Mouse (Mus musculus) T-helper 17 cell (primary cell): ENCODE measurements at regions not wholly inside any gene's neighbourhood (a gene's known extent, or its start where the extent isn't known, plus 50 kb on each side); places are given as distances from the start of the nearest gene placed in this dataset.

ENCODE experiments used
- in situ Hi-C, 2 experiments: fragments of 300-600 bp; cut with MboI, MseI; formaldehyde crosslinking; loops; 1 replicate in 1 of 2; 2 replicates in 1 of 2; pipeline ENCODE4 v1.15.1; 2025; ENCODE audit warnings: high pct_unique_total_duplicates in 2 of 2

DNA sequence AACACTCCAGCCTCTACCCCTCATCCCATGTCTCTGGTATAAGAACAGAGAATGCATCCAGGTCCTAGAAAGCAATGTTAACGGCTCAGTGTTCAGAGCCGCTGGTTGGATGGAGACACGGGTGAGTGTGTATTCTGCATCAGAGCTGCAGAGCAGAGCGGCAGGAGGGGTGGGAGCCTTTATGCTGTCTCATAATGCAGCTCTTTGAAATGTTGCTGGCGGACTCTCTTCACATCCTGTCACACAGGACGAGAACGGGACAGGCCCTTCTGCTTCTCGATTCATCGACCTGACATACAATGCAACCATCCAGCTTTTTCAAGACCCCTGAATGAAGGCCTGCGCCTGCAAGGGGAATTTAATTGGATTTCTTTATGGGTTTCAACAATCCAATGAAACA, 507.2 kb downstream of the Ccdc171 start:
- in situ Hi-C loops = no loop called here

DNA sequence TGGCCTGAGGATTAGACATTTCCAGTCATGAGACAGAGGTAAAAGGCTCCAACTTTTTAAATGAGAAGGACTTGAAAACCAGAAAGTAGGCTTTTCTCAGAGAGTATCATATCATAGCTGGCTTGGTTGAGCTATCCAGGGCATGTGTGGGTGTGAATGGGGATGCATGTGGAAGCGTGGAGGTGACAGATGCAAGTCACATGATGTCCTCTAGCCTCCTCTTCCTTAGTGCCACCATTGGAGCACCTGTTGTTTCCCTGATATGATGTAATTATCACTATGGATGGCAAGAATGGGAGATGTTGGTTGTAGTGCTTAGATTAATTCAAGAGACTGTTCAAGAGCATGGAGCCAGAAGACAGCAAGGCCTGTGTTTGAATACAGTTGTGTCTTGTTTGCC, 510.0 kb downstream of the Ccdc171 start:
- in situ Hi-C loops = no loop called here

DNA sequence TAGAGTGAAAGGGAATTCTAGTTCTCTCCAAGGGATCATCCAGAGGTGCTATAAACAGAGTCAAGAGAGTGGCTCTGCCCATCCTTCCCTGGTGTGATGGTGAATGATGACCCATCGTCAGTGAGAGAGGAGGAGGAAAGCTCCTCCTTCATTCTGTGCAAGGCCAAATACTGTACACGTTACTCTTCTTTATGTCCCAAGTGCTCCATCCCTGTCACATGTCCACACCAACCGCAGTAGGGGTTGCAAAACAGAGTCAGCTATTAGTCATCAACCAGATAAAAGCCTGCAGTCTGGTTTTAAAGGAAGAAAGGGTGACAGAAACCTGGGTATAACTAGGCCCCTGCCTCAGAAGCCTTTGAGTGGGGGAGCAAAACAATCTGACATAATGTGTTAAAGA, 512.2 kb downstream of the Ccdc171 start:
- in situ Hi-C loops = no loop called here

DNA sequence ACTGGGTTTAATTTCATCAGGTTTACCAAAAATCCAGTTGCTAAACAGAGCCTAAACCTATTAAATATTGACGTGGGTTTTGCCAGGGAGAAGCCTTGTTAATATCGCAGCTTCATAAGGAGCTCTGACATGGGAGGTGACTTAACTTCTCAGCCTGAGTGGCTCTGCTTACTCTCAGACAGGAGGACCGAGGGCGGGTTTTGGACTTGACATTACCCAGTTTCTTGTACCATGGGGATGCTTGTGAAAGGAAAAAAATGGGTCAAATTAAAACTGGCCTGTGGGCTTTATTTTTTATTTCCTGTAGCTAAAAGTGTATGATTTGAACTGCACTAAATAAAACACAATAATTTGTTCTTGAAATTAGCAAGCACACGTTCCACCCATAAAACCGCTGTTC, 524.9 kb downstream of the Ccdc171 start:
- in situ Hi-C loops = loop anchor here in 1 of 2 experiments (10.0 kb wide), 1 partner anchor 665 kb away; no protein-coding TSS in a partner anchor

DNA sequence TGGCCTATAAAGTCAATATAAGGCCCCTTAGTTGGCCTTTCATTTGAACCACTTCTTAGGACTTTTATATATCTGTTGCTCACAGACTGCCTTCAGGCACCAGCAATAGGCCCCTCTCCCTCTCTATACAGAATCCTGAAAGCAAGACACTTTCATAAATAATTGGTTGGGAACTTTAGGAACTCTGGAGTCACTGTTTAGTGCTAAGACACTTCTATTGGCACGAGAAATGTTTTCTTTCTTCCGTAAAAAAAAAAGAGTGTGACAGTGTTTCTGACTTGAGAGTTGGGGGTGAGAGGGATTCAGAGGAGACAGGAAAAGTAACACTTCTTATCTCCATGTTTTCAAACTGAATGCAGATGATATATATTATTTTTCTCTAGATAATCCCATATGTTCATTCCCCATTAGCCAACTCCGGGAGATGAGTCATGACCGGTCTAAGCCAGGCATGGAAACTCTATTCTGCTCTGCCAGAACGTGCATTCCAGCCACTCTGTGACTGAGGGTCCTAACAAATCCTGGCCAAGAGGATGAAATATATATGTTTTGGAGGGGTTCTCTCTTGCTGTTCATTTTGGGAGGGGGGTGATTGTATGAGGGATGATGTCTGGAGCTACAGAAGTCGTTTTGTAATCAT, 531.6 kb downstream of the Ccdc171 start:
- in situ Hi-C loops = loop anchor here in 1 of 2 experiments (10.0 kb wide), 1 partner anchor 672 kb away; no protein-coding TSS in a partner anchor

DNA sequence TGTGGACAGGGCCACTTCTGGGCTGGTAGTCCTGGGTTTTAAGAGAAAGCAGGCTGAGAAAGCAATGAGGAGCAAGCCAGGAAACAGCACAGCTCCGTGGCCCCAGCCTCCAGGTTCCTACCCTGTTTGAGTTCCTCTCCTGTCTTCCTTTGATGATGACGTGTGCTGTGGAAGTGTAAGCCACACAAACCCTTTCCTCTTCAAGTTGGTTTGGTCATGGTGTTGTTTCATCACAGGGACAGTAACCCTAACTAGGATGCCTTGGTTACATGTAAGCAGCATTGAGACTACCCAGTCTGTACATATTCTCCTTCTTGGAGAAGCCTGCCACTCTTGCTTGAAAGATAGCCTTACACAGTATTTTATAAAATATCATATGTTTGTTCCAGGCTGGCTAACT, 534.8 kb downstream of the Ccdc171 start:
- in situ Hi-C loops = loop anchor here in 1 of 2 experiments (10.0 kb wide), 1 partner anchor 1035 kb away; no protein-coding TSS in a partner anchor

DNA sequence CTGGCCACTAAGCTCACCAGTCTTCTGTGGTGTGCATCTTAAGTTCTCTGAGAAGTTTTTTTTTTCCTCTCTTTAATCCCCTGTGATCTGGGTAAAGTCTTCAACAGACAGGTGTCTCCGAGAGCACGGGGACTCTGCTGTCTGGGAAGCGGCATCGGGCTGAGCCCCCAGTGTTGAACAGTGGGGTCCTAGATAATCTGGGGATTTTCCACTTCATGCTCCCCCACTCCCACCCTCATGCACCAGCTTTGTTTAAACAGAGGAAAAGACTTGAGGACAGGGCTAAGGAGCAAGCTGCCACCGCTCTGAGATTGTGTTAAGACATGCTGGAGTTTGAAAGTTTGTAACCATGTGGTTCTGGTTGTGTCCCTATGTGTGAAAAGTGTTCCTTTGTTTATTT, 538.4 kb downstream of the Ccdc171 start:
- in situ Hi-C loops = loop anchor here in 1 of 2 experiments (10.0 kb wide), 1 partner anchor 1031 kb away; no protein-coding TSS in a partner anchor

DNA sequence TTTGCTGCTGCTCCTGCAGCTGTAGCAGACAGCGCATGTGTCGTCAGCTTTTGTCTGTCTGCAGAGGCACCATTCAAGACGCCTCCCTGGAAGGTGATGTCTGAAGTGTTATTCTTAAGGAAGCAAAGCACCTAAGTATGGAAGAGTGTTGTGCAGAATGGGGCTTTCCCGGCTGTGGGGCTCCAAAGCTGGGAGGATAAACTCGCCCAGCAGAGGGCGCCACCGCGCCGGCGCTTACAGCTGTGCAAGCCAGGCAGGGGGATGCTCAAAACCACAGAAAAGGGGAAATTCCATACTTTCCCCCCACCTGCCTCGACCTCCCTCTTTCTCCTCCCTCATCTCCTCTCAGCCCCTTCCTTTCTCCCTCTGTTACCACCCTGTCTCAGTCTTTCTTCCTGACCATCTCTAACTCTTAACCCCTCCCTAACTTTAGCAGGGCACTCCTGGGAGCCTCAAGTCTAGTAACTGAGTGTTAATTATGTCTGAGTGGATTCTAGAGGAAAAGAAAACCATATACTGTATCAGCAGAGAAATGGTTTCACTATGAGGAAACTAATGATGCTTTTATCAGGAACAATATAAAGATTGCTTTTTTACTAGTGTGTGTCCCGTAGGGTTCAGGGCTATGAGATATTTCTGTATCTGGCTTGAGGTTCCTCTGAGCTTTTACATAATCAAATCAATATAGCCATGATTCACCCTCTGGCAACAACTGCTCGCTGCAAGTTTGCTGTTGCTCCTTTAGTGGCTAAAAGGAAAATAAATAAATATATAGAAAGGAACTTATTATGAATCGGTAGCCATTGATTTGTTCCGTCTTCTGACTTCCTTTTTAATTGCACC, 539.5 kb downstream of the Ccdc171 start:
- in situ Hi-C loops = loop anchor here in 1 of 2 experiments (10.0 kb wide), 1 partner anchor 1030 kb away; no protein-coding TSS in a partner anchor

DNA sequence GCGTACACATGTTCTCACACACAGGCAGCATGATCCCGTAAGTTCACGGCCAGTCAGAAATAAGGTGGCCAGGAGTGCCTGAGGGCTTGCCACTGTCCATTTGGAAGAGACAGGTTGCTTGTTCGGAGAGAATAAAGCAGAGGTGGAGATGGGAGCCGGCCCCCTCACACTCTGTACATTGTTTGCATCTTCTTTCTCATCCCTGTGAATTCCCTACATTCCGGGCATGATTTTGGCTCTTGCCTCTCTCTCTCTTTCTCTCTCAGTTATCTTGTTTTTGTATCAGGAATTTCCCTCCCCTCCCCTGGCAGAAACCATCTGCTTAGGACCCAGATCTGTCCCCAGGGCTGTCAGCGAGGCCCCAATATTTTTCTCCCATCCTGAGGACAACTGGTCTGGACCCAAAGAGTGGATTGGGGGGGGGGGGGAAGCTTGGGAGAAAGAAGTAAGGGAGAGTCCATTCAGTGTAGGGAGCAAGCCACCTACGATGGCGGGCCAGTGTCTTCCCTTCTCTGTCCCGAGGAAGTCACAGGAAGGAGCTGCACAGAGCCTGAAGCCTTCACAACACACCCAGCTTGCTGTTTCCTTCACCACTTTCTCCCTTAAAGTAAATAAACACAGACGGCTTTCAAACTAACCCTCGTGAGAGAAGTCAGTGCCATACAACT, 540.2 kb downstream of the Ccdc171 start:
- in situ Hi-C loops = loop anchor here in 1 of 2 experiments (10.0 kb wide), 1 partner anchor 1029 kb away; no protein-coding TSS in a partner anchor

DNA sequence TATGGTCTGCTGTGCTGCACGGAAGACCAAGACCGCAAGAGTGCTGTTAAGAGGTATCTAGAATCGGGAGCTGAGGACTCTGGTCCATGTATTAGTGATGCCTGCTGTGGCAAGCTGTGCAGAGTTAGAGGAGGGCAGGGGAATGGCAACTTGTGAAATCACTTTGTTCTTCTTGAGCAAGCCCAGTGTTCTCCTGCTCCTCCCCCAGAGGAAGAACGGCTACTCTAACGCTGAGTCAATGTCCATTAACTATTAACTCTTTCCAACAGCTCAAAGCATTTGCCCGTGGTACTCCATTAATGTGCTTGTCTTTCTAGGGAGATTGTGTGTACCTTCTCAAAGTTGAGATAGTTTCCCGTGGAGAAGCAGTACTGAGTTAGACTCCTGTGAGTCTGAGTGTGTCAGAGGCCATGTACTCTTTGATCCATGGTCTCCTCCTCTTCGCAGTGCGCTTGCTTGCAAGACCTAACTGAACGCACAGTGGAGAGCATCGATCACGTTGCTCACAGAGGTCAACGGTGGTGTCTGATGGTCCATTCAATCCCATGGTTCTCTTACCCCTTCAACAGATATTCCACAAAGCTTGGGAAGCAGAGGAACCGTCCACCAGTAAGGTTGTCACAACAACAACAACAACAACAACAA, 542.7 kb downstream of the Ccdc171 start:
- in situ Hi-C loops = loop anchor here in 1 of 2 experiments (10.0 kb wide), 1 partner anchor 1027 kb away; no protein-coding TSS in a partner anchor

DNA sequence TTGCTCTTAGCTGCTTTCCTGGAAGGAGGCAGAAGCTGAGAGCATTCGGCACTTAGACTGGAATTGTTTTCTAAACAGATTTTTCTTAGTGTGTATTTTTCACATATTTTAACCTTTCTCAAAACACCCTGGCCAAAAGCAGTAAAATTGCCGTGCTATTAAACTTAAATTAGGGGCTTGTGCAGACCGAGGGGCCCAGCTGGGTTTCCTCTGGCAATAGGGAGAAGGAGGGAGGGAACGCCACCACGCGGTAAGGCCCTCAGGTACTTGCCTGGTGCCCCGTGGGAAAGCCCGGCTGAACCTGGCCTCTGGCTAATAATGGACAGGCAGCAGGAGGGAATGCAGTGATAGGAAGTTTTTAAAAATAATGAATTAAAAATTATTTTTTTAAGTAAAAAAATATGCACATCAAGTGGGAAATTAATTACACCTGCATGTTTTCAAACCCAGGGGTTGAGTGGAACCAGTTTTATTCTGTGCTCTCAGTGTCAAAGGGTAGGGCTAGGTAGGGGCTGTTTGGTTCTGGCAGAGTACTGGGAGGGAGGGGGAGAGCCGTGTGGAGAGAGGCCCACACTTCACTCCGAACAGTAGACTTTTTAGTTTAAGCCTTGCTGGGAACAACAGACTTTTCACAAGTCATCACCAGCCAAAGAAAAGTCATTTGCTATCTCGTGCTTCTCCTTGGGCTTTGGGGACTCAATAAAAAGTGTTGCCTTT, 543.8 kb downstream of the Ccdc171 start:
- in situ Hi-C loops = loop anchor here in 1 of 2 experiments (10.0 kb wide), 1 partner anchor 1026 kb away; no protein-coding TSS in a partner anchor

DNA sequence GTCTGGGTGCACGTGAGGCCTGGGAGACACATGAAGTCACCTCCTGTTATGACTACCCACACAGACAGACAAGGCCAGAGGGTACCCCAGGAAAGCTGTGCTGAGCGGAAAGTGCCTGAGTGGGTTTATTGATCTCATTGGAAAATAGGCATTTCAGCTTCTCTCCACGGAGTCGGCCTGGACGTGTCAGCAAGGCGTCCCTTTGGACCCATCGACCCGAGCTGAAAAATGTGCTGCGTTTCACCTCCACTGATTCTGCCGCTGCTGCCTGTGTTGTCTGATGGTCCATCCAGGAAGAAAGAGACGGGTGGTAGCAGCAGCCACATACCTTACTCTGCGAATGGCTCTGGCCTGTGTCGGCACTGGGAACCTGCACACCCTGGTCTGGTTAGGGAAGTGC, 544.3 kb downstream of the Ccdc171 start:
- in situ Hi-C loops = loop anchor here in 1 of 2 experiments (10.0 kb wide), 2 partner anchors 475 to 1025 kb away; no protein-coding TSS in a partner anchor

DNA sequence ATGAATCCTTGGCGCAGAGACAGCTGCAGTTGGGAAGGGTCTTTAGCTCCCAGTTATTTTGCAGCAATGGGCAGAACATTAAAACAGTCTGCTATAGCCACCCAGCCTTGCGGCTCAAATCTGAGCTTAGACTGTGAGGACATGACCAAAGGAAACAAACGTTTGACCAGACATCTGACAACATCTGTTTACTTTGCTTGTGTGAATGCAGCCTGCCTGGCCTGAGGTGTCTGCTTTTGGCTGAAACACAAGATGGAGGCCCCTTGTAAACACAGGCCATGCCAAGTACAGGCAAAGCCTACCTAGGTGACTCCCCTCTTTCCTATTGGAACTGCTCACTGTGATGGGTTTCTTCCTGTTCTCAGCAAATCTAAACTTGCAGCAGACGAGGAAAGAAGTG, 544.7 kb downstream of the Ccdc171 start:
- in situ Hi-C loops = loop anchor here in 1 of 2 experiments (10.0 kb wide), 1 partner anchor 475 kb away; no protein-coding TSS in a partner anchor

DNA sequence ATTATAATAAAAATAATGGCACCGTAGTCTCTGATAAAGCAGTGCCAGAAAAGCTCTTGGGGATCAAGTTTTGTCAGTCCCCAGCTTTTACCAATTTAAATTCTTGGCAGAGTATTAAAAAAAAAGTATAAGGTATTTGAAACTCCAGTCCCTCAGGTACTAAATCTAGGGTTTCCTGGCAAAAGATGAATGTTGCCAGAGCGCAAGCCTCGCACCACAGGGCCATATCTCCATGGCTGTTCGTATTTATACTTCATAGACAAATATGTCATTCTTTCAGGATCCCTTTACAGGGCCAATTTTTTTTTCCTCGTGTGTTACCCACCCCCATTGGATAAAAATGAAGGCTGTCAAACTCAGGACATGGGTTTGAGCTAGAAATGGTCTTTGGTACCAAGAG, 546.8 kb downstream of the Ccdc171 start:
- in situ Hi-C loops = loop anchor here in 1 of 2 experiments (10.0 kb wide), 1 partner anchor 473 kb away; no protein-coding TSS in a partner anchor

DNA sequence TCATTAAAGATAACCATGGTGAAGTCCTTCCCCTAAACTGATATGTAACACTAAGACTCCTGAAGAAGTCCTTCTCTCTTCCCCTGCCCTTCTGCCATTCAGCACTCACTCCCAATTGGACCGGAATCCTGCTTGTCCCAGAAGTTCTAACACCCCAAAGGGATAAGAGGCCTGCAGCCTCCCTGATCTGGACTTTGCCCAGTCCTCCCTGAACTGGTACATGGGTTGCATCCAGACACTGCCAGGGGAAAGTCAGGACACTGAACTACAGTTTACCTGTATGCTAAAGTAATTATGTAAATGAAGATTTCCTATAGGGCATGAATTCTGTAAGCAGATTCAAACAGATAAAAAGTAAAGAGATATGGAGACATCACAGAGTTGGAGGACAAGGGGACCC, 551.2 kb downstream of the Ccdc171 start:
- in situ Hi-C loops = loop anchor here in 1 of 2 experiments (10.0 kb wide), 1 partner anchor 468 kb away; no protein-coding TSS in a partner anchor

DNA sequence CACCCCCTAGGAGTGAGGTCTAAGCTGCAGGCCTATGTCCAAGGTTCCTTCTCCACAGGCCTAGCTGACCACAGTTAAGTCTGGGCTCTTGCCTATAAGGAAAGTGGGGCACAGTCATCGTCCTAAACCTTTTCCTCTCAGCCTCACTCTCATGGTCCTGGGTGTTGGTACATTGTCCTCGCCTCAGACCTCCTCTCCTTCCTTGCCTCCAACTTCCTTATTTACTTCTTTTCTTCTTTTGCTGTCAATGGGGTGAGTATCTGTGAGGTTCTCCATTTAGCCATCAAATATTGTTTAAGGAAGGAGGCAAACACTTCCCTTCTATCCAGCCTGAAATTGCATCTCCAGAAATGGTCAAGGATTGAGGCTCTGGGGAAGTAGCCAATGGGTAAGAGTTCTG, 554.2 kb downstream of the Ccdc171 start:
- in situ Hi-C loops = loop anchor here in 1 of 2 experiments (10.0 kb wide), 1 partner anchor 465 kb away; no protein-coding TSS in a partner anchor

DNA sequence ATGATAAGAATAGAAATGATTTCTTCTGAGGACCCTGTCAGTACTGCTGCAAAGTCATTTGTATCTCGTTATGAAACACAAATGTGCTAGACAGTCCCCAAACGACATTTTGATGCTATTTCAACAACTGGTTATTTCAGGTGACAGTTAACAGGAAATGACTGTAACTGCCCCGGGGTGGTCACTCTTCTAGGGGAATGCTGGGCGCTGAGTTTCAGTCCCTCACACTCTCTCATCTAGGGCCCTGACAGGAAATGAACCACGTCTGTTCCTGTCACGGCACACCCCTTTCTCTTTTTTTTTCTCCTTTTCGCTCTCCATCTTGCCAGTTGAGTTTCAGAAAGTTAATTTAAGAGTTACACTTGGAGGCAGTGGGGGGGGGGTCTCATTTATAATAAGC, 556.2 kb downstream of the Ccdc171 start:
- in situ Hi-C loops = no loop called here

DNA sequence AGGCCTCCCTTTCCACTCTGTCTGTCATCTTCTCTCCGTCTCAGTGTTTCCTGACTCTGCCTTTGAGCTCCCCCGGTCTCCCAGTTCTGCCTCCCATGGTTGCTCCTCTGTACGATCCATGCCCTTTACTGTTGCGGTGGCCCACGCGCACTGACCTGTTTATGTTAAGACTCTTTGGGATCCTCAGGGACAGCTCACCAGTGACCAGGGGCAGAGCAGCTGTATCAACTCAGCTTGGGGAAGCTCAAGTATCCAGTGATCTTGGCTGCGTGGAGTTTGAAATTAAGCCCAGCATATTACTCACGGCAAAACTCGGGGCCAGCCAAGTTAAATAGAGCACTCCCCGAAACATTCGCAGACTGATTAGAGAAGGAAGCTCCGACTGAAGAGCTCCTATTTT, 562.8 kb downstream of the Ccdc171 start:
- in situ Hi-C loops = no loop called here

DNA sequence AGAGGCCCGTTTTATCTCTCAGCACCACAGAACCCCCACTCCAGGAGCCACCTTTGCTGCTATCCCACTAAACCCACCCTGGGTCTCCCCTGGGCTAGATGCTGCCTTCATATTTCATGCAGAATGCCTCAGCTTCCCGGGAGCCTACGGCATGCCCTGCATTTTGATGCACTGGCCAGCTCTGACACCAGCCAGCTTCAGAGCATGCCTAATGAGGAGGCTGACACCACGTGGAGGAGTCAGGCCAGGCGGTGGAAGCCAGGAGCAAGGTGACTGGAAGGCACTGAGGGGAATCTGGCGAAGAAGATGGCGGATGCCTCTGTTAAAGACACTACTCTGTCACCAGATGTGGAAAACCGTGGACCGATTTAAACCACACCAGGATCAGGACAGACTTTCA, 567.2 kb downstream of the Ccdc171 start:
- in situ Hi-C loops = no loop called here

DNA sequence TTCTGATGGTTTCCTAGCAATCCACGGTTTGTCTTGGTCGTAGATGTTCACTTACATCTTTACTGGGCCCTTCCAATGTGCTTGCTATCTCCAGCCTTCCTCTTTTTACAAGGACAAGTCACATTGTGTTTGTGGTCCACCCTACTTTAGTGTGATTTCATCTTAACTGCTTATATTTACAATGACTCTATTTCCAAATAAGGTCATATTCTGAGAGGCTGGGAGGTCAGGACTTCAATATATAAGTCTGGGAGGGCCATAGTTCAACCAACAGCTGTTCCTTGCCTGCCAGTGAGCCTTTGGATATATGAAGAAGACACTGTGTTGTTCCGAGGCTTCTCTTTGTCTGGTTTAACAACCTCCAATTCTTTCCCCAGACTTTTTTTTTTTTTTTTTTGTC, 569.9 kb downstream of the Ccdc171 start:
- in situ Hi-C loops = no loop called here
